Mouse (Mus musculus) small intestine, adult 2 months (tissue): ENCODE data around the gene Wwp2.

ENCODE experiments used
- CTCF ChIP-seq: fragments of 200-500 bp; IDR thresholded peaks from 2 replicates; pipeline ENCODE4 v1.5.1; 2012; ENCODE audit warnings: low read depth, mild to moderate bottlenecking, control low read depth, inconsistent platforms, low read length, moderate library complexity, mixed read lengths; ENCODE audit not compliant: insufficient replicate concordance, insufficient read length; ENCODE audit errors: extremely low read depth
- POLR2A ChIP-seq: fragments of 200-500 bp; IDR thresholded peaks from 2 replicates; pipeline ENCODE4 v1.6.1; 2012; ENCODE audit warnings: low read depth, mild to moderate bottlenecking, control low read depth, inconsistent platforms, low read length, moderate library complexity

GRCm38 (mm10) chr8:107524535-107524934 lies 88.4 kb downstream of the Wwp2 start:
- no peak for TF ChIP-seq CTCF
- no peak for TF ChIP-seq POLR2A
